Mouse (Mus musculus) hindbrain, embryonic 11.5 days (tissue): ENCODE measurements around the gene Txk. TPM values are rescaled to one million over a fixed set of nuclear protein-coding genes. Genes with fewer than 3 reads are reported as not detected.

Experiments used
- ATAC-seq: fragments of 200-750 bp; cut with Nextera tagmentation; 2 replicates; pipeline ENCODE4 v1.8.0; 2017; ENCODE audit warnings: mild to moderate bottlenecking, moderate TSS enrichment, moderate library complexity; ENCODE audit not compliant: low FRiP score
- DNase-seq: peaks from one replicate; pipeline ENCODE4 v3.0.0-alpha.2; 2015; ENCODE audit warnings: low spot score
- H3K27ac ChIP-seq: fragments of 300-500 bp; sonication (generic); 2 replicates; pipeline ENCODE4 v1.5.1; 2014; ENCODE audit warnings: mild to moderate bottlenecking, low read depth, low read length
- H3K27me3 ChIP-seq: fragments of 300-500 bp; sonication (generic); 2 replicates; pipeline ENCODE4 v1.6.1; 2014; ENCODE audit warnings: mild to moderate bottlenecking, low read length, moderate library complexity, mixed read lengths; ENCODE audit not compliant: control insufficient read depth, insufficient read depth
- H3K36me3 ChIP-seq: fragments of 300-500 bp; sonication (generic); 2 replicates; pipeline ENCODE4 v1.6.1; 2014; ENCODE audit warnings: mild to moderate bottlenecking, low read length, moderate library complexity, mixed read lengths; ENCODE audit not compliant: control insufficient read depth, insufficient read depth
- H3K4me1 ChIP-seq: fragments of 300-500 bp; sonication (generic); replicated peaks from 2 replicates; pipeline ENCODE4 v1.6.1; 2014; ENCODE audit warnings: low read length, mixed read lengths; ENCODE audit not compliant: control insufficient read depth, insufficient read depth
- H3K4me2 ChIP-seq: fragments of 300-500 bp; sonication (generic); replicated peaks from 2 replicates; pipeline ENCODE4 v1.6.1; 2014; ENCODE audit warnings: mild to moderate bottlenecking, low read depth, low read length
- H3K4me3 ChIP-seq: fragments of 300-500 bp; sonication (generic); 2 replicates; pipeline ENCODE4 v1.5.1; 2014; ENCODE audit warnings: low read depth, low read length
- H3K9ac ChIP-seq: fragments of 300-500 bp; sonication (generic); 2 replicates; pipeline ENCODE4 v1.6.1; 2014; ENCODE audit warnings: low read depth, low read length
- H3K9me3 ChIP-seq: fragments of 300-500 bp; sonication (generic); 2 replicates; pipeline ENCODE4 v1.6.1; 2016; ENCODE audit warnings: low read length; ENCODE audit not compliant: control insufficient read depth
- WGBS: fragments of 180-500 bp; shearing (Covaris S2); extraction: QIAGEN DNeasy Blood & Tissue Kit; methylation state at CpG from one replicate; pipeline ENCODE4 v1.1.7; 2014; 5-methylcytosine and 5-hydroxymethylcytosine counted together
- polyA plus RNA-seq: library from polyadenylated mRNA; unstranded; fragments of >200 nt; fragmentation: Nextera tagmentation; extraction: Ambion mirVana; gene quantifications from 2 replicates; pipeline ENCODE4 v1.2.1, GENCODE M21; 2014

The Txk gene
- polyA plus RNA-seq, 1 experiment from 2014 or later: not detected

- WGBS: 72% methylated on average over 13 of the region's 13 CpGs
- no peak for DNase-seq
- H3K4me3 ChIP-seq: no peak overlapping the region
- H3K9ac ChIP-seq: no peak overlapping the region
- ATAC-seq: no peak
- H3K27me3 ChIP-seq: no peaks in the 10 kb centered on the region
- no peak overlapping the region for H3K4me2 ChIP-seq
- H3K27ac ChIP-seq: no peak overlapping the region
- H3K9me3 ChIP-seq: no peaks in the 10 kb centered on the region
- no peaks in the 10 kb centered on the region for H3K4me1 ChIP-seq
- H3K36me3 ChIP-seq: no peaks in the 10 kb centered on the region
These were observed 6.6 kb upstream of the Txk start for GRCm38 (mm10) chr5:72758925-72759924.

GRCm38 (mm10) chr5:72757155-72757773 is 4.7 kb upstream of the Txk start:
- ATAC-seq: no peak
- DNase-seq: no peak

GRCm38 (mm10) chr5:72755941-72756340 is 3.4 kb upstream of the Txk start:
- DNase-seq (no peak), ATAC-seq (no peak)
- Histone ChIP-seq H3K9me3 (no peaks in the 10 kb centered on the region), H3K36me3 (no peaks in the 10 kb centered on the region), H3K4me3 (no peak overlapping the region), H3K27ac (no peak overlapping the region), H3K9ac (no peak overlapping the region), H3K4me1 (no peaks in the 10 kb centered on the region), H3K4me2 (no peak overlapping the region), H3K27me3 (no peaks in the 10 kb centered on the region)
- WGBS: 87% methylated on average over 8 of the region's 8 CpGs

More at GRCm38 (mm10) chr5:72757155-72757773, 4.7 kb upstream of the Txk start:
- no peaks in the 10 kb centered on the region for H3K36me3 ChIP-seq
- 81% methylated on average over 18 of the region's 18 CpGs for WGBS
- H3K9me3 ChIP-seq: no peaks in the 10 kb centered on the region
- no peak overlapping the region for H3K4me3 ChIP-seq
- no peak overlapping the region for H3K9ac ChIP-seq
- no peaks in the 10 kb centered on the region for H3K4me1 ChIP-seq
- no peak overlapping the region for H3K4me2 ChIP-seq
- H3K27me3 ChIP-seq: no peaks in the 10 kb centered on the region
- no peak overlapping the region for H3K27ac ChIP-seq

GRCm38 (mm10) chr5:72755035-72755434 is 2.5 kb upstream of the Txk start:
- Histone ChIP-seq H3K4me1 (no peaks in the 10 kb centered on the region), H3K9me3 (no peaks in the 10 kb centered on the region), H3K27ac (no peak overlapping the region), H3K4me3 (no peak overlapping the region), H3K27me3 (no peaks in the 10 kb centered on the region), H3K36me3 (no peaks in the 10 kb centered on the region), H3K4me2 (no peak overlapping the region), H3K9ac (no peak overlapping the region)
- DNase-seq (no peak), ATAC-seq (no peak)
- WGBS: 83% methylated on average over 2 of the region's 2 CpGs

GRCm38 (mm10) chr5:72751056-72751758 is 1.4 kb downstream of the Txk start:
- Histone ChIP-seq H3K4me1 (no peaks in the 10 kb centered on the region), H3K4me2 (no peak overlapping the region), H3K9ac (no peak overlapping the region), H3K27ac (no peak overlapping the region), H3K4me3 (no peak overlapping the region), H3K36me3 (no peaks in the 10 kb centered on the region), H3K9me3 (no peaks in the 10 kb centered on the region), H3K27me3 (no peaks in the 10 kb centered on the region)
- ATAC-seq (no peak), DNase-seq (no peak)
- 86% methylated on average over 7 of the region's 7 CpGs for WGBS

GRCm38 (mm10) chr5:72750226-72750625 is 2.4 kb downstream of the Txk start:
- H3K27ac ChIP-seq: no peak overlapping the region
- no peaks in the 10 kb centered on the region for H3K9me3 ChIP-seq
- no peaks in the 10 kb centered on the region for H3K4me1 ChIP-seq
- no peaks in the 10 kb centered on the region for H3K36me3 ChIP-seq
- no peak overlapping the region for H3K4me3 ChIP-seq
- ATAC-seq: no peak
- no peak for DNase-seq
- H3K9ac ChIP-seq: no peak overlapping the region
- no peaks in the 10 kb centered on the region for H3K27me3 ChIP-seq
- WGBS: 85% methylated on average over 5 of the region's 5 CpGs
- no peak overlapping the region for H3K4me2 ChIP-seq

GRCm38 (mm10) chr5:72748659-72749265 is 3.8 kb downstream of the Txk start:
- WGBS: 79% methylated on average over 7 of the region's 7 CpGs

GRCm38 (mm10) chr5:72747384-72747783 is 5.2 kb downstream of the Txk start:
- no peak for DNase-seq
- H3K4me1 ChIP-seq: no peaks in the 10 kb centered on the region
- H3K27ac ChIP-seq: no peak overlapping the region
- ATAC-seq: no peak
- no peaks in the 10 kb centered on the region for H3K9me3 ChIP-seq
- H3K27me3 ChIP-seq: no peaks in the 10 kb centered on the region
- no peaks in the 10 kb centered on the region for H3K36me3 ChIP-seq
- H3K9ac ChIP-seq: no peak overlapping the region
- no peak overlapping the region for H3K4me2 ChIP-seq
- H3K4me3 ChIP-seq: no peak overlapping the region
- 94% methylated on average over 4 of the region's 4 CpGs for WGBS

More at GRCm38 (mm10) chr5:72748659-72749265, 3.8 kb downstream of the Txk start:
- Histone ChIP-seq H3K36me3 (no peaks in the 10 kb centered on the region), H3K4me1 (no peaks in the 10 kb centered on the region), H3K4me3 (no peak overlapping the region), H3K9ac (no peak overlapping the region), H3K9me3 (no peaks in the 10 kb centered on the region), H3K4me2 (no peak overlapping the region), H3K27ac (no peak overlapping the region), H3K27me3 (no peaks in the 10 kb centered on the region)
- DNase-seq (no peak), ATAC-seq (no peak)
